Mouse (Mus musculus): Measurements from ENCODE around the gene Parvg. TPM values are rescaled to one million over a fixed set of nuclear protein-coding genes. Genes with fewer than 3 reads are reported as not detected.

The Parvg gene
- polyA plus RNA-seq, 1 experiment from 2014 or later = 4.3 TPM

DNA sequence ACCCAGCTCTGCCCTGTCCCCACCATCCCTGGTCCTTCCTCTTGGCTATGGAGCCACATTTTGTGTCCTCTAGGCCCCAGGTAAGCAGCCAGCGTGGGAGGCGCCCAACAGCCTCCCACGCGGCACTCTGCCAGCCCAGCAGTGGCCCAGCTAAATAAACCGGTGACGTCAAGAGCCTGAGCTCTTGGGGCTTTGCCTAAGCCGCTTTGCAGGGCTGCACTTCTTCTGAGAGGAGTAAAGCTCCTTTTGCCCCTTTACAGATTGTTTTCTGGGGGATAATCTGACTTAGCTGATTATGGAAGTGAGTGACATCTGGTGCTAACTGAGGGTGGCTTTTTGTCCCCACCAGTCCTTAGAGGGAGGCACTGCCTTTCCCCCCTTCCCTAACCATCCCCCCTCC is 22.8 kb upstream of the Parvg start:
- no peaks in the 10 kb centered on the region for H3K36me3 ChIP-seq (ENCODE audit: insufficient read depth, low read length)
- H3K4me2 ChIP-seq (replicated peaks; ENCODE audit: low read depth, low read length) = no peak overlapping the region
- no peak overlapping the region for H3K4me3 ChIP-seq (ENCODE audit: low read depth, low read length)
- ATAC-seq = 0 out of 2 replicates have a peak, but pooled peaks have one; percentile 34
- H3K4me1 ChIP-seq (ENCODE audit: insufficient read depth, low read depth, low read length) = no peaks in the 10 kb centered on the region
- WGBS = 26% methylated on average over 7 of the region's 7 CpGs
- H3K9me3 ChIP-seq (ENCODE audit: low read length) = no peaks in the 10 kb centered on the region
- no peak overlapping the region for H3K27ac ChIP-seq (ENCODE audit: low read length)
- H3K9ac ChIP-seq (replicated peaks; ENCODE audit: low read depth) = no peak overlapping the region
- no peaks in the 10 kb centered on the region for H3K27me3 ChIP-seq (replicated peaks; ENCODE audit: insufficient read depth, low read length)
- peak; percentile 62 for DNase-seq (ENCODE audit: low spot score)
- no peak for TF ChIP-seq EP300 (IDR thresholded peaks at IDR 0.05)
- no peak for TF ChIP-seq CTCF (IDR thresholded peaks at IDR 0.05)

DNA sequence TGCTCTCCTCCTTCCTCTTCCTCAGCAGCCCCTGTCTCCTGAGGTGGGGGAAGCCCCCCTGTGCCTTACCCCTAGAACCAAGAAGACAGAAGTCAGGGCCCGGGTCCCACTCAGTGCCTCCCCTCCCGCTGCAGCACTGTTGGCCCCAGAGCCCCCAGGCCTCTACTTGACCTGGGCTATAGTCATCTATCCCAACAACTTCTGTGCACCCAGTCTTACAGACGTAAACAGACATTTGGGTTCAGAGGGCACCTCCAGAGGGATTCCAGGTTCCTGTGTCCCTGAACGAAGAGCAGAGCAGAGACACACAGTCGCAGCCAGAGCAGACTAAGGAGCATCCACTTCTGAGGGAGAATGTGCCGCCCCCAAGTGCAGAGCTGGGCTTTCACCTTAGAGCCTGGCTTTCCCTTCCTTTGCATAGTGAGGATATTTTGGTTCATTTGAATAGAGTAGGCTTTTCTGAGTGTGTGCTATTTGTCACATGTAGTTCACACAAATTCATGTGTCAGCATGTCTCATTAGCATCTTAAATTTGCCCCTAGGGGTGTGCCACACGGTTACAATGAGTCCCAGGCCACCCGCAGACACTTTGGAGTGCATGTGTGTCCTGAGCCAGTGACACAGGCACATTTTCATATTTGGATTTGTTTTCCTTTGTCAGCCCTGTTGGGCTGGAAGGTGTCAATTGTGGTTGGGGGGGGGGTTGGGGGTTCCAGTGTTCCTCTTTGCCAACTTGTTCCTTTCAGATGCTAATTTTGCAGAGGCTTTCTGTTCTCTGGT is 22.0 kb upstream of the Parvg start:
- no peaks in the 10 kb centered on the region for H3K27me3 ChIP-seq (replicated peaks; ENCODE audit: insufficient read depth, low read length)
- no peak overlapping the region for H3K9ac ChIP-seq (replicated peaks; ENCODE audit: low read depth)
- no peaks in the 10 kb centered on the region for H3K36me3 ChIP-seq (ENCODE audit: insufficient read depth, low read length)
- no peak for TF ChIP-seq EP300 (IDR thresholded peaks at IDR 0.05)
- no peak for TF ChIP-seq CTCF (IDR thresholded peaks at IDR 0.05)
- no peaks in the 10 kb centered on the region for H3K9me3 ChIP-seq (ENCODE audit: low read length)
- H3K4me2 ChIP-seq (replicated peaks; ENCODE audit: low read depth, low read length) = no peak overlapping the region
- no peak overlapping the region for H3K4me3 ChIP-seq (ENCODE audit: low read depth, low read length)
- ATAC-seq (no peak), DNase-seq (ENCODE audit: low spot score) (no peak)
- WGBS = 64% methylated on average over 8 of the region's 8 CpGs
- no peak overlapping the region for H3K27ac ChIP-seq (ENCODE audit: low read length)
- H3K4me1 ChIP-seq (ENCODE audit: insufficient read depth, low read depth, low read length) = no peaks in the 10 kb centered on the region

GRCm38 (mm10) chr15:84303264-84303663 is 20.6 kb upstream of the Parvg start:
- no peak for ATAC-seq
- no peak overlapping the region for H3K4me3 ChIP-seq (ENCODE audit: low read depth, low read length)
- WGBS = 70% methylated on average over 10 of the region's 10 CpGs
- TF ChIP-seq EP300 (IDR thresholded peaks at IDR 0.05) = no peak
- no peak for TF ChIP-seq CTCF (IDR thresholded peaks at IDR 0.05)
- no peak for DNase-seq (ENCODE audit: low spot score)
- H3K4me1 ChIP-seq (ENCODE audit: insufficient read depth, low read depth, low read length) = no peaks in the 10 kb centered on the region
- H3K27ac ChIP-seq (ENCODE audit: low read length) = no peak overlapping the region
- H3K27me3 ChIP-seq (replicated peaks; ENCODE audit: insufficient read depth, low read length) = no peaks in the 10 kb centered on the region
- H3K4me2 ChIP-seq (replicated peaks; ENCODE audit: low read depth, low read length) = no peak overlapping the region
- no peaks in the 10 kb centered on the region for H3K36me3 ChIP-seq (ENCODE audit: insufficient read depth, low read length)
- no peak overlapping the region for H3K9ac ChIP-seq (replicated peaks; ENCODE audit: low read depth)
- no peaks in the 10 kb centered on the region for H3K9me3 ChIP-seq (ENCODE audit: low read length)

DNA sequence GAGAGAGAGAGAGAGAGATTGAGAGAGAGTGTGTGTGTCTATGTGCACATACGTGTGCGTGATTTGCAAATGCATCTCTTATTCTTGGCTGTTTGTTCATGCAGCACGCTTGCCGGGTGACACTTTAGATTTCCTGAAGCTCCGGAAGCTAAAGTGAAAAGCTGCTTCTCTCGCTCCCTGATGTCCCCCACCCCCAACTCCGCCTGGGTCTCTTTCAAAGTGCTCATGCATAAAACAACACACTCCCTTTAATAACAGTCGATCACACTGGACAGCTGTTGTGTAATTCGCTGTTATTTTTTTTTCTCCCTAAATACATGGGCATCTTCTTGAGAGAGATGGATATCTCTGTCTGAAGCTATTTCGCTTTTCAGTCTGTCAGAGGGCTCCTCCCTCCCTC is 18.5 kb upstream of the Parvg start:
- Histone ChIP-seq H3K4me2 (replicated peaks; ENCODE audit: low read depth, low read length) (no peak overlapping the region), H3K27me3 (replicated peaks; ENCODE audit: insufficient read depth, low read length) (no peaks in the 10 kb centered on the region), H3K27ac (ENCODE audit: low read length) (no peak overlapping the region), H3K4me3 (ENCODE audit: low read depth, low read length) (no peak overlapping the region), H3K9me3 (ENCODE audit: low read length) (no peaks in the 10 kb centered on the region), H3K9ac (replicated peaks; ENCODE audit: low read depth) (no peak overlapping the region), H3K4me1 (ENCODE audit: insufficient read depth, low read depth, low read length) (no peaks in the 10 kb centered on the region), H3K36me3 (ENCODE audit: insufficient read depth, low read length) (no peaks in the 10 kb centered on the region)
- WGBS = 49% methylated on average over 10 of the region's 10 CpGs
- ATAC-seq = peak; percentile 21; the same call in 1 of the 2 replicates
- TF ChIP-seq EP300 (IDR thresholded peaks at IDR 0.05) (no peak), CTCF (IDR thresholded peaks at IDR 0.05) (no peak)
- DNase-seq (ENCODE audit: low spot score) = peak; percentile 52

DNA sequence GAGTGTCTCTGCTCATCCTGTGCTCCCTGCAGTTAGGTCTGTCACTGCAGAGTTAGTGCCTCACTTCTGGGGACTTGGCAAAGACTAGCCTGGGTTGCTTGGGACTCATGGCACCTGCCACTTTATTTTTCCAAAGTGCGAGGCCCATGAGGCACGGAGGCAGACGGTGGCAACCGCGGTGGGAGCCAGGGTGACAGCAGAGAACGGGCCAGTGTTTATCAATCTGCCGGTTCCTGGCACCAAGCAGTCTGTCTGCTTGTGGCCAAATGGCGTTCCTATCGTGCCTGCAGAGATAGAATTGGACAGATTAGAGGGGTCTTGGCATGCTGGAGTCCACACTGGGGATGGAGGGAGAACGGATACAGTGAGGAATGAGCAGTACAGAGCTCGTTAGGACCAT is 13.6 kb upstream of the Parvg start:
- DNase-seq (ENCODE audit: low spot score) (no peak), ATAC-seq (no peak)
- Histone ChIP-seq H3K9ac (replicated peaks; ENCODE audit: low read depth) (no peak overlapping the region), H3K36me3 (ENCODE audit: insufficient read depth, low read length) (no peaks in the 10 kb centered on the region), H3K4me1 (ENCODE audit: insufficient read depth, low read depth, low read length) (peaks cover 5% of the 10 kb centered on the region; the same call in 1 of the 2 replicates), H3K27me3 (replicated peaks; ENCODE audit: insufficient read depth, low read length) (no peaks in the 10 kb centered on the region), H3K27ac (ENCODE audit: low read length) (no peak overlapping the region), H3K9me3 (ENCODE audit: low read length) (no peaks in the 10 kb centered on the region), H3K4me3 (ENCODE audit: low read depth, low read length) (no peak overlapping the region), H3K4me2 (replicated peaks; ENCODE audit: low read depth, low read length) (no peak overlapping the region)
- no peak for TF ChIP-seq CTCF (IDR thresholded peaks at IDR 0.05)
- no peak for TF ChIP-seq EP300 (IDR thresholded peaks at IDR 0.05)
- WGBS = 37% methylated on average over 11 of the region's 11 CpGs

GRCm38 (mm10) chr15:84311295-84312085 is 12.3 kb upstream of the Parvg start:
- TF ChIP-seq EP300 (IDR thresholded peaks at IDR 0.05) = no peak
- no peak for TF ChIP-seq CTCF (IDR thresholded peaks at IDR 0.05)
- H3K9ac ChIP-seq (replicated peaks; ENCODE audit: low read depth) = no peak overlapping the region
- peaks cover 5% of the 10 kb centered on the region; the same call in 1 of the 2 replicates for H3K4me1 ChIP-seq (ENCODE audit: insufficient read depth, low read depth, low read length)
- no peaks in the 10 kb centered on the region for H3K27me3 ChIP-seq (replicated peaks; ENCODE audit: insufficient read depth, low read length)
- no peaks in the 10 kb centered on the region for H3K9me3 ChIP-seq (ENCODE audit: low read length)
- no peak overlapping the region for H3K27ac ChIP-seq (ENCODE audit: low read length)
- WGBS = 60% methylated on average over 9 of the region's 9 CpGs
- no peak overlapping the region for H3K4me3 ChIP-seq (ENCODE audit: low read depth, low read length)
- DNase-seq (ENCODE audit: low spot score) = no peak
- no peak overlapping the region for H3K4me2 ChIP-seq (replicated peaks; ENCODE audit: low read depth, low read length)
- no peak for ATAC-seq
- H3K36me3 ChIP-seq (ENCODE audit: insufficient read depth, low read length) = no peaks in the 10 kb centered on the region
